Mouse (Mus musculus) neutrophil, adult 59 days (primary cell): ENCODE results near the gene Vmn1r237. TPM values are rescaled to one million over a fixed set of nuclear protein-coding genes. Genes with fewer than 3 reads are reported as not detected.

ENCODE experiments used
- total RNA-seq, 2 experiments: library from RNA; stranded (reverse); gene quantifications; 1 replicate in 1 of 2; 2 replicates in 1 of 2; pipeline ENCODE4 v1.2.4; 2023

Gene Vmn1r237
- total RNA-seq, result not detected

DNA sequence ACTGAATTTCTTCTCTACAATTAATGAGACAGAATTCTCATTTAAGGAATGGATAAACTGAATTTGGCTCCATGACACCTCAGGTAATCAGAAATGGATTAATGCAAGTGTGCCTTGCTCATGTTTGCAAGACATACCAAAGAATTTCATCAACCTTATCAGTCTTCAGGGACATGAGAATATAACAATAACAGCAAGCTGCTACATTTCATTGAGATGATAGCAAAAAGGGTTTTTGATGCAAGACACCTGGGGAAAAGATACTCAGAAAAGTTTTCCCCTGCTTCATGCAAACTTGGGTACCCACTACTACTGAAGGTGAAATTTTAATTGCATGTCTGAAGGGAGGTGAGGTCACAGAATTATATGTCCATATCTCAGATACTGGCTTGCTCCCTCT lies at the start of gene Vmn1r237:
Gene Vmn1r237, plus strand, starts transcription at position 301 of the 400 bp plus-strand sequence.

DNA sequence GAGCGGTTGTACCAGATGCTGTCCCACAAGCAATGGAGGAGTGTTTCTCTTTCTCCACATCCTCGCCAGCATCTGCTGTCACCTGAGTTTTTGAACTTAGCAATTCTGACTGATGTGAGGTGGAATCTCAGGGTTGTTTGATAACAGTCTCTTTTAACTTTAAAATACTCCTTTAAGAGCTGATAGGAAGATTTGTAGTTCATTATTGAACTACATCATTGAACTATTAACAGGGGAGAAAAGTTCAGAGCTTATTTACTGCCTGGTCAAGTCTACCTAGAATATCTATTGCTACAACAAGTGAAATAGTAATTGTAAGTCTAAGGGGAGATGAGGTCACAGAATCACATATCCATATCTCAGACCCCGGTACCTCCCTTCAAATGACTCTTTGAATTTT lies 29.0 kb upstream of the Vmn1r237 start, which contains the start of gene Vmn1r236:
Gene Vmn1r236, plus strand, starts transcription at position 301 of the 400 bp plus-strand sequence.

Other genes with a start within 250 kb of the Vmn1r237 start
- gene Vmn1r234, start 85.8 kb upstream of the Vmn1r237 start, total RNA-seq, result not detected
- not detected for gene Vmn1r235, start 55.5 kb upstream of the Vmn1r237 start, total RNA-seq
- gene Vmn1r236, start 28.9 kb upstream of the Vmn1r237 start, total RNA-seq, result not detected
- 1 to 10 TPM; 2.0 to 2.6 TPM for gene Zfp677, start 71.9 kb downstream of the Vmn1r237 start, total RNA-seq
- 1 to 10 TPM; 1.3 TPM for gene Zfp54, start 111.4 kb downstream of the Vmn1r237 start, total RNA-seq
- 10 to 100 TPM in 1 of 2 experiments, 1 to 10 TPM in 1; 9.6 to 10.9 TPM for gene Zfp51, start 138.5 kb downstream of the Vmn1r237 start, total RNA-seq
- gene Zfp53, start 177.1 kb downstream of the Vmn1r237 start, total RNA-seq, result 10 to 100 TPM in 1 of 2 experiments, 1 to 10 TPM in 1; 8.9 to 11.2 TPM
- gene Zfp52, start 223.7 kb downstream of the Vmn1r237 start, total RNA-seq, result 1 to 10 TPM; 7.9 to 9.2 TPM